Mouse (Mus musculus): ENCODE results near the gene Tubg2. TPM values are rescaled to one million over a fixed set of nuclear protein-coding genes. Genes with fewer than 3 reads are reported as not detected.

Tubg2 gene
- polyA plus RNA-seq, 1 experiment from 2014 or later, result 4.8 TPM

GRCm38 (mm10) chr11:101162772-101163171 is 7.1 kb downstream of the Tubg2 start:
- Histone ChIP-seq H3K36me3 (peaks cover 46% of the 10 kb centered on the region), H3K27me3 (ENCODE audit: insufficient read depth, poor library complexity, severe bottlenecking) (peaks cover 87% of the 10 kb centered on the region), H3K9me3 (no peaks in the 10 kb centered on the region), H3K4me1 (replicated peaks) (peaks cover 36% of the 10 kb centered on the region), H3K27ac (no peak overlapping the region), H3K4me3 (no peak overlapping the region)
- no peak for DNase-seq (ENCODE audit: low spot score)
- WGBS, result 48% methylated on average over 5 of the region's 5 CpGs

- DNase-seq (ENCODE audit: low spot score), result no peak
- Histone ChIP-seq H3K27ac (peak overlapping the region; percentile 40; the same call in 1 of the 2 replicates), H3K27me3 (ENCODE audit: insufficient read depth, poor library complexity, severe bottlenecking) (peaks cover 88% of the 10 kb centered on the region), H3K9me3 (no peaks in the 10 kb centered on the region), H3K4me1 (replicated peaks) (peaks cover 45% of the 10 kb centered on the region), H3K4me3 (peak overlapping the region; percentile 46), H3K36me3 (peaks cover 52% of the 10 kb centered on the region)
- 6% methylated on average over 49 of the region's 49 CpGs for WGBS
These were observed 8.0 kb downstream of the Tubg2 start for GRCm38 (mm10) chr11:101163476-101164350.

- Histone ChIP-seq H3K27ac (0 out of 2 replicates have a peak overlapping the region, but pooled peaks have one; percentile 40), H3K27me3 (ENCODE audit: insufficient read depth, poor library complexity, severe bottlenecking) (peaks cover 91% of the 10 kb centered on the region), H3K36me3 (peaks cover 52% of the 10 kb centered on the region), H3K4me1 (replicated peaks) (peaks cover 51% of the 10 kb centered on the region), H3K4me3 (peak overlapping the region; percentile 46), H3K9me3 (no peaks in the 10 kb centered on the region)
- WGBS, result 2% methylated on average over 21 of the region's 21 CpGs
- DNase-seq (ENCODE audit: low spot score), result no peak
These were observed 8.6 kb downstream of the Tubg2 start for GRCm38 (mm10) chr11:101164351-101164665.

GRCm38 (mm10) chr11:101164677-101165580 is 9.2 kb downstream of the Tubg2 start:
- H3K27ac ChIP-seq, result no peak overlapping the region
- H3K4me1 ChIP-seq (replicated peaks), result peaks cover 57% of the 10 kb centered on the region
- H3K9me3 ChIP-seq, result no peaks in the 10 kb centered on the region
- H3K27me3 ChIP-seq (ENCODE audit: insufficient read depth, poor library complexity, severe bottlenecking), result peaks cover 97% of the 10 kb centered on the region
- 6% methylated on average over 35 of the region's 35 CpGs for WGBS
- peaks cover 52% of the 10 kb centered on the region for H3K36me3 ChIP-seq
- peak; percentile 46 for DNase-seq (ENCODE audit: low spot score)
- peak overlapping the region; percentile 46 for H3K4me3 ChIP-seq

GRCm38 (mm10) chr11:101166357-101166756 is 10.7 kb downstream of the Tubg2 start:
- Histone ChIP-seq H3K36me3 (peaks cover 52% of the 10 kb centered on the region), H3K27ac (no peak overlapping the region), H3K4me3 (no peak overlapping the region), H3K9me3 (no peaks in the 10 kb centered on the region), H3K4me1 (replicated peaks) (peaks cover 70% of the 10 kb centered on the region), H3K27me3 (ENCODE audit: insufficient read depth, poor library complexity, severe bottlenecking) (peaks cover 98% of the 10 kb centered on the region)
- no peak for DNase-seq (ENCODE audit: low spot score)
- WGBS, result 43% methylated on average over 14 of the region's 14 CpGs

- Histone ChIP-seq H3K4me3 (no peak overlapping the region), H3K4me1 (replicated peaks) (peaks cover 80% of the 10 kb centered on the region), H3K27ac (no peak overlapping the region), H3K9me3 (no peaks in the 10 kb centered on the region), H3K27me3 (ENCODE audit: insufficient read depth, poor library complexity, severe bottlenecking) (peaks cover 91% of the 10 kb centered on the region), H3K36me3 (peaks cover 42% of the 10 kb centered on the region)
- 45% methylated on average over 19 of the region's 19 CpGs for WGBS
- DNase-seq (ENCODE audit: low spot score), result no peak
These were observed 11.7 kb downstream of the Tubg2 start for GRCm38 (mm10) chr11:101167211-101167962.

GRCm38 (mm10) chr11:101167963-101168300 is 12.2 kb downstream of the Tubg2 start:
- Histone ChIP-seq H3K4me3 (no peak overlapping the region), H3K36me3 (peaks cover 36% of the 10 kb centered on the region), H3K27ac (no peak overlapping the region), H3K27me3 (ENCODE audit: insufficient read depth, poor library complexity, severe bottlenecking) (peaks cover 90% of the 10 kb centered on the region), H3K9me3 (no peaks in the 10 kb centered on the region), H3K4me1 (replicated peaks) (peaks cover 80% of the 10 kb centered on the region)
- WGBS, result 40% methylated on average over 8 of the region's 8 CpGs
- no peak for DNase-seq (ENCODE audit: low spot score)

- H3K4me3 ChIP-seq, result peak overlapping the region; percentile 66; the same call in 1 of the 2 replicates
- H3K27me3 ChIP-seq (ENCODE audit: insufficient read depth, poor library complexity, severe bottlenecking), result peaks cover 90% of the 10 kb centered on the region
- no peaks in the 10 kb centered on the region for H3K9me3 ChIP-seq
- peaks cover 80% of the 10 kb centered on the region for H3K4me1 ChIP-seq (replicated peaks)
- WGBS, result 59% methylated on average over 18 of the region's 18 CpGs
- DNase-seq (ENCODE audit: low spot score), result no peak
- peaks cover 31% of the 10 kb centered on the region for H3K36me3 ChIP-seq
- no peak overlapping the region for H3K27ac ChIP-seq
These were observed 12.7 kb downstream of the Tubg2 start for GRCm38 (mm10) chr11:101168301-101168980.

- H3K36me3 ChIP-seq, result peaks cover 23% of the 10 kb centered on the region
- peaks cover 89% of the 10 kb centered on the region for H3K27me3 ChIP-seq (ENCODE audit: insufficient read depth, poor library complexity, severe bottlenecking)
- no peak for DNase-seq (ENCODE audit: low spot score)
- no peaks in the 10 kb centered on the region for H3K9me3 ChIP-seq
- H3K4me1 ChIP-seq (replicated peaks), result peaks cover 80% of the 10 kb centered on the region
- WGBS, result 13% methylated on average over 17 of the region's 17 CpGs
- no peak overlapping the region for H3K27ac ChIP-seq
- peak overlapping the region; percentile 66 for H3K4me3 ChIP-seq
These were observed 13.8 kb downstream of the Tubg2 start for GRCm38 (mm10) chr11:101169301-101170107.

- WGBS, result 1% methylated on average over 35 of the region's 35 CpGs
- Histone ChIP-seq H3K36me3 (peaks cover 23% of the 10 kb centered on the region), H3K27me3 (ENCODE audit: insufficient read depth, poor library complexity, severe bottlenecking) (peaks cover 89% of the 10 kb centered on the region), H3K9me3 (no peaks in the 10 kb centered on the region), H3K4me3 (peak within 1 kb of the TSS; percentile 66), H3K4me1 (replicated peaks) (peaks cover 79% of the 10 kb centered on the region), H3K27ac (peak within 1 kb of the TSS; percentile 86)
- peak; percentile 47 for DNase-seq (ENCODE audit: low spot score)
These were observed 14.7 kb downstream of the Tubg2 start, which contains the start of gene Cntnap1 for GRCm38 (mm10) chr11:101170354-101170810. Gene Cntnap1 (plus strand): TSS chr11:101170523.

- Histone ChIP-seq H3K4me1 (replicated peaks) (peaks cover 81% of the 10 kb centered on the region), H3K4me3 (peak within 1 kb of the TSS; percentile 66), H3K36me3 (peaks cover 23% of the 10 kb centered on the region), H3K9me3 (no peaks in the 10 kb centered on the region), H3K27ac (peak within 1 kb of the TSS; percentile 86), H3K27me3 (ENCODE audit: insufficient read depth, poor library complexity, severe bottlenecking) (peaks cover 89% of the 10 kb centered on the region)
- 1% methylated on average over 50 of the region's 50 CpGs for WGBS
- DNase-seq (ENCODE audit: low spot score), result peak; percentile 98
These were observed 15.3 kb downstream of the Tubg2 start, which contains the start of gene Plekhh3 for GRCm38 (mm10) chr11:101170811-101171610. Gene Plekhh3 (minus strand): TSS chr11:101171351.
